Mouse (Mus musculus) lung, postnatal 0 days (tissue): Measurements from ENCODE around the gene Olfr630. TPM values are rescaled to one million over a fixed set of nuclear protein-coding genes. Genes with fewer than 3 reads are reported as not detected.
"Not testable (repeated sequence)": the region's sequence is repeated elsewhere in the genome, so short reads cannot be mapped to it uniquely, and the experiment has no call there.

Experiments
- ATAC-seq: fragments of 200-750 bp; cut with Nextera tagmentation; 2 replicates; pipeline ENCODE4 v1.8.0; 2017; ENCODE audit warnings: moderate library complexity
- DNase-seq: peaks from one replicate; pipeline ENCODE4 v3.0.0-alpha.2; 2016; ENCODE audit warnings: low spot score
- H3K27ac ChIP-seq: fragments of 300-500 bp; sonication (generic); 2 replicates; pipeline ENCODE4 v1.5.1; 2014; ENCODE audit warnings: antibody characterized with exemption, mild to moderate bottlenecking, low read length, mixed read lengths
- H3K27me3 ChIP-seq: fragments of 300-500 bp; sonication (generic); replicated peaks from 2 replicates; pipeline ENCODE4 v1.6.1; 2014; ENCODE audit warnings: low read length, mixed read lengths; ENCODE audit not compliant: insufficient read depth
- H3K36me3 ChIP-seq: fragments of 300-500 bp; sonication (generic); 2 replicates; pipeline ENCODE4 v1.6.1; 2014; ENCODE audit warnings: low read length, mixed read lengths; ENCODE audit not compliant: insufficient read depth
- H3K4me1 ChIP-seq: fragments of 300-500 bp; sonication (generic); 2 replicates; pipeline ENCODE4 v1.6.1; 2014; ENCODE audit warnings: antibody characterized with exemption, low read depth, low read length, mixed read lengths; ENCODE audit not compliant: insufficient read depth
- H3K4me2 ChIP-seq: fragments of 300-500 bp; sonication (generic); replicated peaks from 2 replicates; pipeline ENCODE4 v1.6.1; 2014; ENCODE audit warnings: low read depth, mild to moderate bottlenecking, low read length, moderate library complexity, mixed read lengths
- H3K4me3 ChIP-seq: fragments of 300-500 bp; sonication (generic); 2 replicates; pipeline ENCODE4 v1.5.1; 2014; ENCODE audit warnings: low read depth, low read length
- H3K9ac ChIP-seq: fragments of 300-500 bp; sonication (generic); replicated peaks from 2 replicates; pipeline ENCODE4 v1.6.1; 2014; ENCODE audit warnings: low read depth, mild to moderate bottlenecking
- H3K9me3 ChIP-seq: fragments of 300-500 bp; sonication (generic); 2 replicates; pipeline ENCODE4 v1.6.1; 2016; ENCODE audit warnings: low read length, mixed read lengths
- CTCF ChIP-seq: IDR thresholded peaks from 2 replicates; pipeline ENCODE4 v1.5.1; 2016; ENCODE audit warnings: antibody characterized with exemption, mild to moderate bottlenecking
- EP300 ChIP-seq: IDR thresholded peaks from 2 replicates; pipeline ENCODE4 v1.6.1; 2016; ENCODE audit warnings: antibody characterized with exemption, mild to moderate bottlenecking, control low read depth
- WGBS: fragments of 180-500 bp; shearing (Covaris S2); extraction: QIAGEN DNeasy Blood & Tissue Kit; methylation state at CpG from one replicate; pipeline ENCODE4 v1.1.7; 2014; 5-methylcytosine and 5-hydroxymethylcytosine counted together
- polyA plus RNA-seq: library from polyadenylated mRNA; unstranded; fragments of >200 nt; fragmentation: Nextera tagmentation; extraction: Ambion mirVana; gene quantifications from 2 replicates; pipeline ENCODE4 v1.2.1, GENCODE M21; 2015

Gene Olfr630
- polyA plus RNA-seq, 1 experiment from 2014 or later, result not detected

DNA sequence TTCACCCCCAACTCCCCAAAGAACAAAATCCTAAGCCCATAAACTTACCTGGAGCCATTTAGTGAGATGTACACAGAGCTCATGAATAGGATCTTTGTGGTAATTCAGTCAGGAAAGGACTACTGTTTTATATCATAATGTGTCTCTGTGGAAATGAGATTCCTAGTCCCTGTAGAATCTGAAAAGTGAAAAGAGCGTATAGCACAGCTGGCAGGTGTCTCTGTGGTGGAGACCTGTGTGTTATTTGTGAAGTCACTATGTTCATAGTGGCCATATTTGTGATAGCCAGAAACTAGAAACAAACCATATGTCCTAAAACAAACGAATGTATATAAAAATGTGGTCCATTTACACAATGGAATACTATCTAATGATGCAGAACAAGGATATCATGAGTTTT is 14.4 kb upstream of the Olfr630 start, which contains the start of gene Olfr69:
Olfr69 (minus strand) TSS at position 101 of the 400 bp plus-strand sequence.
- 57% methylated on average over 2 of the region's 2 CpGs for WGBS
- no peaks in the 10 kb centered on the region for H3K9me3 ChIP-seq
- no peak for ATAC-seq

DNA sequence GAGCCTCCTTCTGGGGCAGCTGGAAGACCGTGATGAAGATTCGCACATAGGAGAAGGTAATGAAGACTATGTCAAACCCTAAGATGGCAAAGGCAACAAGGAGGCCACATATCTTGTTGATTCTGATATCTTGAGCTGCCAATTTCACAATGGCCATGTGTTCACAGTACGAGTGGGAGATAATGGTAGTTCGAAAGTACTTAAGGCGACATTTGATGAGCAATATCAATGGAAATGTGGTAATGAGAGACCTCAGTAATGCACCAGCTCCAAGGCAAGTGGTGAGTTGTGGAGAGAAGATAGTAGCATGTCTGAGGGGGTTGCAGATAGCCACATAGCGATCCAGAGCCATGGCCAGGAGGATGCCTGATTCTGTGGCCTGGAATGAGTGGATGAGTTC is 10.6 kb upstream of the Olfr630 start:
- H3K4me1 ChIP-seq, H3K27me3 ChIP-seq, DNase-seq, H3K9ac ChIP-seq, H3K36me3 ChIP-seq, H3K4me3 ChIP-seq, H3K9me3 ChIP-seq, H3K4me2 ChIP-seq, ATAC-seq, H3K27ac ChIP-seq: not testable (repeated sequence)
- WGBS, result 84% methylated on average over 6 of the region's 6 CpGs

More for the DNA sequence above, 14.4 kb upstream of the Olfr630 start, which contains the start of gene Olfr69:
- Histone ChIP-seq H3K27ac (no peak within 1 kb of the TSS), H3K27me3 (no peaks in the 10 kb centered on the region), H3K4me2 (no peak within 1 kb of the TSS), H3K4me3 (no peak within 1 kb of the TSS), H3K9ac (no peak within 1 kb of the TSS), H3K36me3 (no peaks in the 10 kb centered on the region), H3K4me1 (no peaks in the 10 kb centered on the region)
- TF ChIP-seq EP300 (no peak), CTCF (no peak)
- DNase-seq, result no peak

DNA sequence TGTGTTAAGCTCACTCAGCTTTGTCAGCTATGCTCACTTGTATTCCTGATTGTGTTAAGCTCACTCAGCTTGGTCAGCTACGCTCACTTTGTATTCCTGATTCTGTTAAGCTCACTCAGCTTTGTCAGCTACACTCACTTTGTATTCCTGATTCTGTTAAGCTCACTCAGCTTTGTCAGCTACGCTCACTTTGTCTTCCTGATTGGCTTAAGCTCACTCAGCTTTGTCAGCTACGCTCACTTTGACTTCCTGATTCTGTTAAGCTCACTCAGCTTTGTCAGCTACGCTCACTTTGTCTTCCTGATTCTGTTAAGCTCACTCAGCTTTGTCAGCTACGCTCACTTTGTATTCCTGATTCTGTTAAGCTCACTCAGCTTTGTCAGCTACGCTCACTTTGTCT is 5.1 kb upstream of the Olfr630 start:
- H3K27me3 ChIP-seq, ATAC-seq, DNase-seq, H3K4me1 ChIP-seq, H3K4me3 ChIP-seq, H3K4me2 ChIP-seq, H3K9me3 ChIP-seq, H3K9ac ChIP-seq, H3K36me3 ChIP-seq, H3K27ac ChIP-seq: not testable (repeated sequence)
- 61% methylated on average over 6 of the region's 6 CpGs for WGBS

DNA sequence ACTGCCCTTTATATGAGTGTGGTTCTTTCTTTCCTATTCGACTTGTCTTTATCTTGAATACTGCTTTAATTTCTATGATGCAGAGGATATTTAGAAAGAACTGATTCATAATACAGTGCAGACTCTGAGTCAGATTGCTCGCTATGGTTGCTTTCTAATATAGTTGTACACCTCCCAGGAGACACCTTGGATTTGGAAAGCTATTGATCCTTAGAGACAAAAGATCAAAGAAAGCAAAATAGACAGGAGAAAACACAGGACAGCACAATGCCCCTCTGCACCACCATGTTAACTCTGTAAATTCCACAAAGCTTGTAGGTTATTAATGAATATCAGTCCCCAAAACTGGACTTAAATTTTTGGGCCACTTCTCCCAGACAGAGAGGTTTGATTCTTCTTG is 12.3 kb downstream of the Olfr630 start, which contains the start of gene Olfr629:
Olfr629 (minus strand) TSS at position 101 of the 400 bp plus-strand sequence.
- no peak within 1 kb of the TSS for H3K4me2 ChIP-seq
- DNase-seq, result no peak
- no peak for TF ChIP-seq EP300
- TF ChIP-seq CTCF, result no peak
- H3K4me1 ChIP-seq, result no peaks in the 10 kb centered on the region
- H3K9me3 ChIP-seq, result no peaks in the 10 kb centered on the region
- no peak within 1 kb of the TSS for H3K27ac ChIP-seq
- WGBS, result 70% methylated on average over 2 of the region's 2 CpGs
- no peak for ATAC-seq
- no peaks in the 10 kb centered on the region for H3K27me3 ChIP-seq
- no peaks in the 10 kb centered on the region for H3K36me3 ChIP-seq
- no peak within 1 kb of the TSS for H3K9ac ChIP-seq
- H3K4me3 ChIP-seq, result no peak within 1 kb of the TSS

DNA sequence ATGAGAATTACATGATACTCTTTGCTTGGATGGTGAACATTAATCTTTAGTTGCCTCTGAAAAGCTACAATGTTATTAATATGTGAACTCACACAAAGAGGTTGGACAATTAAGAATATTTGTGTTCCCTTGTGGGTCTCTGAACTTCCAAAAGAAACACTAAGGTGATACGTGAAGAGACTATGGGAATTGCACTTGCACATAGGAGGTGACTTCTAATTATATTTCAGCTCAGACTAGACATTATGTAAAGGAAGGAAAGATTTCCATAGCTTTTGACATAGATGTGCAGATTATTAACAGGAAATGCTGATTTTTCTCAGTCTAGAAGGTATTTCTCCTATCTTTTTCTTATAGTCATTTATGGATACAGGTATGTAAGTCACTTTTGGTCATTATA is 27.1 kb downstream of the Olfr630 start, which contains the start of gene Olfr628:
Olfr628 (plus strand) TSS at position 301 of the 400 bp plus-strand sequence.
- TF ChIP-seq CTCF (no peak), EP300 (no peak)
- no peak within 1 kb of the TSS for H3K9ac ChIP-seq
- no peak within 1 kb of the TSS for H3K4me2 ChIP-seq
- no peaks in the 10 kb centered on the region for H3K27me3 ChIP-seq
- no peaks in the 10 kb centered on the region for H3K36me3 ChIP-seq
- no peak within 1 kb of the TSS for H3K27ac ChIP-seq
- H3K4me3 ChIP-seq, result no peak within 1 kb of the TSS
- 74% methylated on average over 1 of the region's 1 CpGs for WGBS
- H3K9me3 ChIP-seq, result no peaks in the 10 kb centered on the region
- ATAC-seq (no peak), DNase-seq (no peak)
- H3K4me1 ChIP-seq, result no peaks in the 10 kb centered on the region

DNA sequence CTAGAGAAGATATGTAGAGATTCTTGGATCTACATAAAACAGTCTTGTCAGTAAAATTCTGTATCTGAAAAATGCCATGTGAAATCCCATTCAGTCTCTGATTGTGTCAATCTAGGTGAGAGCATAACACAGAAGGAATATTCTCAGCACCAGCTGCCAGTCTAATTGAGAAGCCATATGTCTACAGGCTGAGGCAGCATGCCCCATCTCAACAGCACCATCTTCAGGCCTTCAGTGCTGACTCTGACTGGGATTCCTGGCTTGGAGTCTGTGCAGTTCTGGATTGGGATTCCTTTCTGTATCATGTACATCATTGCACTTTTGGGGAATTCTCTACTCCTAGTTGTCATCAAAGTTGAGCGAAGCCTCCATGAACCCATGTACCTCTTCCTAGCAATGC is 40.7 kb downstream of the Olfr630 start:
- not testable (repeated sequence) for H3K4me1 ChIP-seq, H3K27ac ChIP-seq, H3K9me3 ChIP-seq, DNase-seq, H3K27me3 ChIP-seq, ATAC-seq, H3K4me2 ChIP-seq, H3K36me3 ChIP-seq, H3K9ac ChIP-seq, H3K4me3 ChIP-seq
- 89% methylated on average over 1 of the region's 1 CpGs for WGBS

DNA sequence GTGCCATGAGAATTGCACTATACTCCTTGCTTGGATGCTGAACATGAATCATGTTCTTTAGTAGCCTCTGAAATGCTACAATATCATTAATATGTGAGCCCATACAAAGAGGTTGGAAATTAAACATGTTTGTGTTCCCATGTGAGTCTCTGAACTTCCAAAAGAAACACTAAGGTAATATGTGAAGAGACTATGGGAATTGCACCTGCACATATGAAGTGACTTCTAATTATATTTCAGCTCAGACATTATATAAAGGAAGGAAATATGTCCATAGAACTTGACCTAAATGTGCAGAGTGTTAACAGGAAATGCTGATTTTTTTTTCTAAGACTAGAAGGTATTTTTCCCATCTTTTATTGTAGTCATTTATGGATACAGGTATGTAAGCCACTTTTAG is 42.8 kb downstream of the Olfr630 start, which contains the start of gene Olfr243:
Olfr243 (plus strand) TSS at position 301 of the 400 bp plus-strand sequence.
- no peaks in the 10 kb centered on the region for H3K27me3 ChIP-seq
- ATAC-seq (no peak), DNase-seq (no peak)
- no peaks in the 10 kb centered on the region for H3K9me3 ChIP-seq
- H3K4me2 ChIP-seq, result no peak within 1 kb of the TSS
- no peak within 1 kb of the TSS for H3K27ac ChIP-seq
- no peak within 1 kb of the TSS for H3K9ac ChIP-seq
- TF ChIP-seq CTCF (no peak), EP300 (no peak)
- H3K4me3 ChIP-seq, result no peak within 1 kb of the TSS
- no peaks in the 10 kb centered on the region for H3K4me1 ChIP-seq
- no peaks in the 10 kb centered on the region for H3K36me3 ChIP-seq
